Mouse (Mus musculus) heart, postnatal 0 days (tissue): ENCODE measurements at regions not wholly inside any gene's neighbourhood (a gene's known extent, or its start where the extent isn't known, plus 50 kb on each side); places are given as distances from the start of the nearest gene placed in this dataset.

Source experiments
- CTCF ChIP-seq: IDR thresholded peaks from 2 replicates; pipeline ENCODE4 v1.5.1; 2016; ENCODE audit warnings: antibody characterized with exemption, control low read depth, low read depth
- EP300 ChIP-seq: IDR thresholded peaks from 2 replicates; pipeline ENCODE4 v1.6.1; 2016; ENCODE audit warnings: antibody characterized with exemption, low read depth

DNA sequence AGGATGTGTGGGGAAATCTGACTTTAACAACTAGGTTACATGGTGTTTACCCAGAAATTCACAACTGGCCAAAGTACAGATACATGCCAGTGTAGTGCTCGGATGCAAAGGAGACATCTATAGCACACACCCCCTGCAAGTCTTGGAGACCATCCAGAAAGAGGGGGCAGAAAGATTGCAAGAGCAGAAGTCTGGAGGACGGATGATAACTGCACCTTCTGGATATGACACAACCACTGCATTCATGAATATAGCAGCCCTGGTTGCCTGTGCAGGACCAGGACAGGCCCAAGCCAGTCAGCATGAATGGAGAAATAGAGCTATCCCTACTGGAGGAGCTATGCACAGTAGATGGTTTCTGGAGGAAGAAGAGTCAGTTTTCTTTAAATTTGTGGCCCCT is 330.4 kb downstream of the Mex3b start:
- TF ChIP-seq CTCF (no peak), EP300 (no peak)
